Mouse (Mus musculus): ENCODE measurements around the gene Mcam. TPM values are rescaled to one million over a fixed set of nuclear protein-coding genes. Genes with fewer than 3 reads are reported as not detected.
A peak's percentile ranks its signal among the peaks of the same experiment; 100 is the strongest.

Mcam gene
- total RNA-seq, 2 experiments from 2014 or later: 9.0 to 11.6 TPM

- TF ChIP-seq CTCF (IDR thresholded peaks at IDR 0.05): no peak
- intact Hi-C loops (cut with DNase I): no loop called here
- Histone ChIP-seq H3K27ac (peak within 1 kb of the TSS; percentile 32; the same call in 1 of the 2 replicates), H3K4me3 (peak within 1 kb of the TSS; percentile 64)
- DNase-seq (ENCODE audit: extremely low spot score in 1 of 2, low spot score in 2 of 2): peak; percentile 94
Measured at GRCm38 (mm10) chr9:44113105-44113789, 21.0 kb upstream of the Mcam start, which contains the start of the genes Gm49380 and Rnf26. TSS of gene Gm49380 (minus strand) at chr9:44113500. TSS of gene Rnf26 (minus strand) at chr9:44113517.

- DNase-seq (ENCODE audit: extremely low spot score in 1 of 2, low spot score in 2 of 2): no peak
Measured at GRCm38 (mm10) chr9:44114453-44114852, 19.8 kb upstream of the Mcam start.

GRCm38 (mm10) chr9:44115599-44115998, 18.7 kb upstream of the Mcam start:
- intact Hi-C loops (cut with DNase I): no loop called here

More at GRCm38 (mm10) chr9:44114453-44114852, 19.8 kb upstream of the Mcam start:
- no peak overlapping the region for H3K4me3 ChIP-seq
- H3K27ac ChIP-seq: no peak overlapping the region
- intact Hi-C loops (cut with DNase I): no loop called here
- no peak for TF ChIP-seq CTCF (IDR thresholded peaks at IDR 0.05)

DNA sequence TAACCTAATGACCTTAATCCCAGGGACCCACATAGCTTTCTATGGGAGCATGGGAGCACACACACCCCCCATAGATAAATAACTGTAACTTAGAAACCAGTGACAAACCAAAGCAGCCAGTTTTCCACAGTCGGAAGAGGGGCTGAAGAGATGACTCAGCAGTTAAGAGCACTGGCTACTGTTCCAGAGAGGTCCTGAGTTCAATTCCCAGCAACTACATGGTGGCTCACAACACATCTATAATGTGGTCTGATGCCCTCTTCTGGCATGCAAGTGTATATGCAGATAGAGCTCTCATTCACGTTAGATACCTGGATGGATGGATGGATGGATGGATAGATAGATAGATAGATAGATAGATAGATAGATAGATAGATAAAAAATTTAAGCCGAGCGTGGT, 18.1 kb upstream of the Mcam start:
- H3K27ac ChIP-seq: no peak overlapping the region
- no peak for DNase-seq (ENCODE audit: extremely low spot score in 1 of 2, low spot score in 2 of 2)
- no peak overlapping the region for H3K4me3 ChIP-seq
- intact Hi-C loops (cut with DNase I): no loop called here
- TF ChIP-seq CTCF (IDR thresholded peaks at IDR 0.05): peak; percentile 2

More at GRCm38 (mm10) chr9:44115599-44115998, 18.7 kb upstream of the Mcam start:
- no peak overlapping the region for H3K4me3 ChIP-seq
- DNase-seq (ENCODE audit: extremely low spot score in 1 of 2, low spot score in 2 of 2): no peak
- H3K27ac ChIP-seq: no peak overlapping the region
- no peak for TF ChIP-seq CTCF (IDR thresholded peaks at IDR 0.05)

- no peak for DNase-seq (ENCODE audit: extremely low spot score in 1 of 2, low spot score in 2 of 2)
- no peak overlapping the region for H3K27ac ChIP-seq
- TF ChIP-seq CTCF (IDR thresholded peaks at IDR 0.05): peak; percentile 62
- no peak overlapping the region for H3K4me3 ChIP-seq
- intact Hi-C loops (cut with DNase I): no loop called here
Measured at GRCm38 (mm10) chr9:44119011-44119410, 15.3 kb upstream of the Mcam start.

GRCm38 (mm10) chr9:44119948-44120465, 14.3 kb upstream of the Mcam start:
- Histone ChIP-seq H3K27ac (no peak overlapping the region), H3K4me3 (no peak overlapping the region)
- intact Hi-C loops (cut with DNase I): loop anchor here (5.0 kb wide), 1 partner anchor 138 kb away; no protein-coding TSS in a partner anchor
- no peak for TF ChIP-seq CTCF (IDR thresholded peaks at IDR 0.05)
- DNase-seq (ENCODE audit: extremely low spot score in 1 of 2, low spot score in 2 of 2): no peak

DNA sequence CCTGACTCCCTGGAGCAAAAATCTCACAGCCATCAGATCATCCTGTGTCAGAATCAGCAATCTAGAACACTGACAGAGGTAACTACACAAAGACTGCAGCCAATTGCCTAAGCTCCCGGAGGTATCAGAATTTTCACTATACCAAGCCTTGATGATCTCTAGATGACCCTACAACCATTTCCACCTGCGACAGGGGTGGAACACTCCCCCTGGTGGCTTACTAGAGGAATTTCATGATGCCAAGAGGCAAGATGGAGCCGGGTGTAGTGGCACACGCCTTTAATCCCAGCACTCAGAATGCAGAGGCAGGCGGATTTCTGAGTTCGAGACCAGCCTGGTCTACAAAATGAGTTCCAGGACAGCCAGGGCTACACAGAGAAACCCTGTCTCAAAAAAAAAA, 10.0 kb upstream of the Mcam start:
- no peak for DNase-seq (ENCODE audit: extremely low spot score in 1 of 2, low spot score in 2 of 2)
- intact Hi-C loops (cut with DNase I): loop anchor here (5.0 kb wide), 1 partner anchor 142 kb away; no protein-coding TSS in a partner anchor
- H3K27ac ChIP-seq: no peak overlapping the region
- TF ChIP-seq CTCF (IDR thresholded peaks at IDR 0.05): peak; percentile 62
- H3K4me3 ChIP-seq: no peak overlapping the region

- no peak overlapping the region for H3K27ac ChIP-seq
- TF ChIP-seq CTCF (IDR thresholded peaks at IDR 0.05): no peak
- H3K4me3 ChIP-seq: no peak overlapping the region
- intact Hi-C loops (cut with DNase I): loop anchor here (5.0 kb wide), 1 partner anchor 267 kb away; no protein-coding TSS in a partner anchor
- DNase-seq (ENCODE audit: extremely low spot score in 1 of 2, low spot score in 2 of 2): no peak
Measured at GRCm38 (mm10) chr9:44125026-44125425, 9.2 kb upstream of the Mcam start.

- peak; percentile 91 for TF ChIP-seq CTCF (IDR thresholded peaks at IDR 0.05)
- H3K4me3 ChIP-seq: 0 out of 2 replicates have a peak overlapping the region, but pooled peaks have one; percentile 13
- DNase-seq (ENCODE audit: extremely low spot score in 1 of 2, low spot score in 2 of 2): peak; percentile 85 to 86
- no peak overlapping the region for H3K27ac ChIP-seq
- intact Hi-C loops (cut with DNase I): loop anchor here (1.0 to 5.0 kb wide), 2 partner anchors 109 to 267 kb away; partner anchors contain the start of gene Cbl
Measured at GRCm38 (mm10) chr9:44125546-44126428, 8.5 kb upstream of the Mcam start.

DNA sequence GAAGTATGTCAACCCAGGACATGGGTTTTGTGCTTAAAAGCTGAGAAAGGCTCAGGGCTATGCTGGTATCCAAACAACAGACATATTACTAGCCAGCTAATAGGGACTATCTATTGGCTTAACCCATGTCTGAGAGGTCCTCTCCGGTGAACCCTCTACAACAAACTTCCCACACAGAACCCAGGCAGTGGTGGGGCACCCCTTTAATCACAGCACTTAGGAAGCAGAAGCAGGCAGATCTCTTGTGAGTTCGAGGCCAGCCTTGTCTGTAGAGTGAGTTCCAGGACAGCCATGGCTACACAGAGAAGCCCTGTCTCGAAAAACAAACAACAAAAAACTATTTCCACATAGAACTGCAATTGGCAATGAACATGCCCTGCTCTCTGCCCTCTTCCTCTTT, 7.5 kb upstream of the Mcam start:
- no peak for TF ChIP-seq CTCF (IDR thresholded peaks at IDR 0.05)
- intact Hi-C loops (cut with DNase I): loop anchor here (1.0 to 5.0 kb wide), 2 partner anchors 108 to 266 kb away; partner anchors contain the start of gene Cbl
- DNase-seq (ENCODE audit: extremely low spot score in 1 of 2, low spot score in 2 of 2): no peak
- Histone ChIP-seq H3K27ac (no peak overlapping the region), H3K4me3 (no peak overlapping the region)

DNA sequence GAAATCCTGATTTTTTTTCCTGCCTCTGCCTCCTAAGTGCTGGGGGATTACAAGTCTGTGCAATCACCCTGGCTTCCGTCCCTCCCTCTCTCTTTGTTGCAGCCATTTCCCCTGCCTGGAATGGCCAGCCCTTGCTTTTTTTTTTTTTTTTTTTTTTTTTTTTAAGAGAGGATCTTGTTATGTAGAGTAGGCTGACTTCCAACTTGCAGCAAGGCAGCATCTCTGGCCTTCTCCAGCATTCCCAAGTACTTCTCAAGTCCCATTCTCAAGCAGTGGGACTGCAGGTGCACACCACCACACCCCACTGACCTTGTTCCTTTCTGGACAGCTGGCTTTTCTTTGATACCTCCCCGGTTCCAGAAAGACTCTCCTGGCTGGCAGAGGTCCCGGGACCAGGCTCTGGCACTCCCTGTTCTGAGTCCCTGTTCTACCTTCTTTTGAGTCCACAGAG, 6.9 kb upstream of the Mcam start:
- TF ChIP-seq CTCF (IDR thresholded peaks at IDR 0.05): no peak
- DNase-seq (ENCODE audit: extremely low spot score in 1 of 2, low spot score in 2 of 2): no peak
- intact Hi-C loops (cut with DNase I): loop anchor here (5.0 kb wide), 1 partner anchor 265 kb away; no protein-coding TSS in a partner anchor

More for the DNA sequence above, 6.9 kb upstream of the Mcam start:
- Histone ChIP-seq H3K4me3 (no peak overlapping the region), H3K27ac (no peak overlapping the region)
